Mouse (Mus musculus) lung, postnatal 0 days (tissue): Measurements from ENCODE around the gene Adamts6.

ENCODE experiments used
- CTCF ChIP-seq: IDR thresholded peaks from 2 replicates; pipeline ENCODE4 v1.5.1; 2016; ENCODE audit warnings: antibody characterized with exemption, mild to moderate bottlenecking
- EP300 ChIP-seq: IDR thresholded peaks from 2 replicates; pipeline ENCODE4 v1.6.1; 2016; ENCODE audit warnings: antibody characterized with exemption, mild to moderate bottlenecking, control low read depth

- TF ChIP-seq CTCF (no peak), EP300 (no peak)
Measured at GRCm38 (mm10) chr13:104509561-104510493, 222.2 kb downstream of the Adamts6 start.
